Mouse (Mus musculus) forebrain, embryonic 14.5 days (tissue): Measurements from ENCODE around the gene 1700113H08Rik. TPM values are rescaled to one million over a fixed set of nuclear protein-coding genes. Genes with fewer than 3 reads are reported as not detected.

Experiments used
- ATAC-seq: fragments of 200-750 bp; cut with Nextera tagmentation; 2 replicates; pipeline ENCODE4 v1.8.0; 2017; ENCODE audit warnings: mild to moderate bottlenecking, moderate library complexity
- DNase-seq: peaks from one replicate; pipeline ENCODE4 v3.0.0-alpha.2; 2015; ENCODE audit warnings: low spot score
- H3K27ac ChIP-seq: fragments of 300-500 bp; sonication (generic); 2 replicates; pipeline ENCODE4 v1.5.1; 2014; ENCODE audit warnings: low read depth, mild to moderate bottlenecking, control low read depth, low read length, moderate library complexity
- H3K27me3 ChIP-seq: fragments of 300-500 bp; sonication (generic); replicated peaks from 2 replicates; pipeline ENCODE4 v1.6.1; 2014; ENCODE audit warnings: low read length, control low read depth, mixed read lengths; ENCODE audit not compliant: control insufficient read depth, insufficient read depth
- H3K36me3 ChIP-seq: fragments of 300-500 bp; sonication (generic); 2 replicates; pipeline ENCODE4 v1.6.1; 2014; ENCODE audit warnings: low read length, control low read depth; ENCODE audit not compliant: control insufficient read depth, insufficient read depth
- H3K4me1 ChIP-seq: fragments of 300-500 bp; sonication (generic); 2 replicates; pipeline ENCODE4 v1.6.1; 2014; ENCODE audit warnings: antibody characterized with exemption, low read length, control low read depth; ENCODE audit not compliant: control insufficient read depth, insufficient read depth
- H3K4me2 ChIP-seq: fragments of 300-500 bp; sonication (generic); 2 replicates; pipeline ENCODE4 v1.6.1; 2014; ENCODE audit warnings: mild to moderate bottlenecking, control low read depth, low read length
- H3K4me3 ChIP-seq: fragments of 300-500 bp; sonication (generic); 2 replicates; pipeline ENCODE4 v1.5.1; 2014; ENCODE audit warnings: low read depth, low read length, control low read depth
- H3K9ac ChIP-seq: fragments of 300-500 bp; sonication (generic); 2 replicates; pipeline ENCODE4 v1.6.1; 2014; ENCODE audit warnings: mild to moderate bottlenecking, low read length, control low read depth, moderate library complexity
- H3K9me3 ChIP-seq: fragments of 300-500 bp; sonication (generic); replicated peaks from 2 replicates; pipeline ENCODE4 v1.6.1; 2016; ENCODE audit warnings: low read length, control low read depth, mixed read lengths; ENCODE audit not compliant: control insufficient read depth
- WGBS: fragments of 180-500 bp; shearing (Covaris S2); extraction: QIAGEN DNeasy Blood & Tissue Kit; methylation state at CpG from one replicate; pipeline ENCODE4 v1.1.7; 2014; 5-methylcytosine and 5-hydroxymethylcytosine counted together
- polyA plus RNA-seq: library from polyadenylated mRNA; unstranded; fragments of >200 nt; fragmentation: Nextera tagmentation; extraction: Ambion mirVana; gene quantifications from 2 replicates; pipeline ENCODE4 v1.2.1, GENCODE M21; 2014

1700113H08Rik gene
- polyA plus RNA-seq, 1 experiment from 2014 or later, result not detected

- H3K27me3 ChIP-seq, result no peaks in the 10 kb centered on the region
- H3K4me1 ChIP-seq, result 0 out of 2 replicates have a peak, but pooled peaks cover 3% of the 10 kb centered on the region
- DNase-seq (no peak), ATAC-seq (no peak)
- H3K36me3 ChIP-seq, result no peaks in the 10 kb centered on the region
- no peak overlapping the region for H3K4me3 ChIP-seq
- no peak overlapping the region for H3K9ac ChIP-seq
- H3K4me2 ChIP-seq, result no peak overlapping the region
- H3K27ac ChIP-seq, result no peak overlapping the region
- no peaks in the 10 kb centered on the region for H3K9me3 ChIP-seq
- 68% methylated on average over 10 of the region's 10 CpGs for WGBS
Measured at GRCm38 (mm10) chr10:87046931-87047468, 10.8 kb upstream of the 1700113H08Rik start.

GRCm38 (mm10) chr10:87049179-87049578, 8.7 kb upstream of the 1700113H08Rik start:
- Histone ChIP-seq H3K9ac (no peak overlapping the region), H3K4me3 (no peak overlapping the region), H3K9me3 (no peaks in the 10 kb centered on the region), H3K27me3 (no peaks in the 10 kb centered on the region), H3K27ac (no peak overlapping the region), H3K36me3 (no peaks in the 10 kb centered on the region), H3K4me1 (0 out of 2 replicates have a peak, but pooled peaks cover 3% of the 10 kb centered on the region), H3K4me2 (no peak overlapping the region)
- no peak for ATAC-seq
- 89% methylated on average over 3 of the region's 3 CpGs for WGBS
- no peak for DNase-seq

DNA sequence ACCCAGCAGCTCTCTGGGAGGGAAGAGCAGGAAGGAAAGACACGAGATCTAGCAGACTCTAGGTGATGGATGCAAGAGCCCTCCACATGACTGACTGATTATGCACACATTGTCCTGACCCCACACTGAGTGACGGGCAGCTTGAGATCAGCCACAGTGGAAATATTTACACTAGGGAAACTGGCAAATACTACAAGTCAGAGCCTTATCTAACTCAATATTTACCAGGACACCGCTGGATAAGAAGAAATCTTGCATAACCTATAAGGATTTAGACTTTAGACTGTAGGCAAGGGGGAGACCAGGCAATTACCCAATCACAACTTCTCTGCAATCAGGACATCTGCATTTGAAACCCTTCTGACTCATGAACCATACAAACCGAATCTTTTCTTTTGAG, 6.1 kb upstream of the 1700113H08Rik start:
- H3K36me3 ChIP-seq, result no peaks in the 10 kb centered on the region
- H3K4me2 ChIP-seq, result no peak overlapping the region
- ATAC-seq (no peak), DNase-seq (no peak)
- no peak overlapping the region for H3K9ac ChIP-seq
- H3K27ac ChIP-seq, result no peak overlapping the region
- WGBS, result 64% methylated on average over 4 of the region's 4 CpGs
- no peaks in the 10 kb centered on the region for H3K4me1 ChIP-seq
- no peak overlapping the region for H3K4me3 ChIP-seq
- H3K9me3 ChIP-seq, result no peaks in the 10 kb centered on the region
- H3K27me3 ChIP-seq, result no peaks in the 10 kb centered on the region

GRCm38 (mm10) chr10:87058251-87058925, 543 bp downstream of the 1700113H08Rik start:
- WGBS, result under 1% methylated on average over 34 of the region's 34 CpGs
- no peaks in the 10 kb centered on the region for H3K36me3 ChIP-seq
- H3K4me3 ChIP-seq, result peak overlapping the region; percentile 37
- no peaks in the 10 kb centered on the region for H3K27me3 ChIP-seq
- H3K9me3 ChIP-seq, result no peaks in the 10 kb centered on the region
- H3K4me2 ChIP-seq, result peak overlapping the region; percentile 63
- peak; percentile 96 for ATAC-seq
- peaks cover 10% of the 10 kb centered on the region for H3K4me1 ChIP-seq
- peak overlapping the region; percentile 90 for H3K27ac ChIP-seq
- DNase-seq, result peak; percentile 94
- H3K9ac ChIP-seq, result peak overlapping the region; percentile 53

DNA sequence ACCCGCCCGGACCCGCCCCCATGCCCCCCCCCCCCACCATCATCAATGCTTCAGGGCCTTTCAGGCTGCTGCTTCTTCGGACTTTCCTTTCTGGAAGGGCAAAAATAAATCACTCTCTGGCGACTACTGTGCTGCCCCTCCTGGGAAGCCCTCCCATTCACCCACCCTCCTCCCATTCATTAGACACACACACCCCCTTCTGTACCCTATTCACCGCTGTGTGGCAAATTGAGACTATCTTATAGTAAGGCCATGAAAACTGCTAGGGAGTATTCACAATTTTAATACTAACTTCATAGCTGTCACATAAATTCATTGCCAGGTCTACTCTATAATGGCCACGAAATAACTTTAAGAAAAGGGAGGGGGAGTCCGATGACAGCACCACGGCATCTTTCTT, 1.1 kb downstream of the 1700113H08Rik start:
- ATAC-seq (peak; percentile 52), DNase-seq (peak; percentile 52)
- Histone ChIP-seq H3K4me2 (peak overlapping the region; percentile 63), H3K4me3 (0 out of 2 replicates have a peak overlapping the region, but pooled peaks have one; percentile 37), H3K27ac (peak overlapping the region; percentile 90), H3K9me3 (no peaks in the 10 kb centered on the region), H3K27me3 (no peaks in the 10 kb centered on the region), H3K9ac (peak overlapping the region; percentile 53; the same call in 1 of the 2 replicates), H3K36me3 (no peaks in the 10 kb centered on the region), H3K4me1 (peaks cover 10% of the 10 kb centered on the region)
- WGBS, result 5% methylated on average over 9 of the region's 9 CpGs

DNA sequence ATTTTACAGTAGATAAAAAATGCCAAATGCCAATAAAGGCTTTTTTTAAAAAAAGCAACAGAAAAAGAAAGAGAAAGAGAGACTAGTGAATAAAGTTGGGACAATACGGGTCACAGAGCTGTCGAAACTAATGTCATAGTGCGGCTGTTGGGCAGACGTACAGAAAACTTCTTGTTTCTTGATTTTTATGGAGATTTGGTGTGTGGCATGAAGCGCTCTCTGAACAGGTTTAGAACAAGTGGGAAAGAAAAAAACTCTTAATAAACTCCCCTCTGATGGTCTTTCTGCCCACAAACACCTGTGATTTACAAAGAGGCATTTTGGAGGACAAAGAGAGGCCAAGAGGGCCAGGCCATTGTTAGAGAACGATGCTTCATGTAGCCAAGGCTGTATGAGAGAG, 1.6 kb downstream of the 1700113H08Rik start:
- no peak overlapping the region for H3K4me2 ChIP-seq
- no peak for ATAC-seq
- no peak overlapping the region; the same call in 1 of the 2 replicates for H3K27ac ChIP-seq
- H3K9ac ChIP-seq, result no peak overlapping the region
- H3K36me3 ChIP-seq, result no peaks in the 10 kb centered on the region
- 22% methylated on average over 6 of the region's 6 CpGs for WGBS
- H3K9me3 ChIP-seq, result no peaks in the 10 kb centered on the region
- no peak overlapping the region for H3K4me3 ChIP-seq
- peak; percentile 12 for DNase-seq
- H3K4me1 ChIP-seq, result peaks cover 10% of the 10 kb centered on the region
- no peaks in the 10 kb centered on the region for H3K27me3 ChIP-seq

DNA sequence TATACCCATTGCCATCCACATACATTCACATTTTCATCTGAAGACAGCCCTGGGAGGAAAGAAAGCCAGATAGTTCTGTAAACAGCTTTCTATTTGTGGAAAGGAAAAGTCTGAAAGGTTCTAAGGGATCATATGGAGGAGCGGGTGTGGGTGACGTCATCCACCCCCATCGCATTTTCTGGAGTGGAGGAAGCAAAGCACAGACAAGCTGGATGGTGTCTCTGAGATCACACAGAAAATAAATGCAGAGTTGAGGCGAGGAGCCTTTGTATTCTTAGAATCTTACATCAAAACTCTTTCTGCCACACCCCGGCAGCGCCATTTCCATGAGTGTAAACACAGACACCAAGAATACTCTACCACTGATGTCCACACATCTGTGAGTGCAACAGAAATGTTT, 26.4 kb downstream of the 1700113H08Rik start:
- Histone ChIP-seq H3K27ac (no peak overlapping the region), H3K9ac (no peak overlapping the region), H3K9me3 (no peaks in the 10 kb centered on the region), H3K27me3 (no peaks in the 10 kb centered on the region), H3K36me3 (no peaks in the 10 kb centered on the region), H3K4me1 (no peaks in the 10 kb centered on the region), H3K4me3 (no peak overlapping the region), H3K4me2 (no peak overlapping the region)
- ATAC-seq (no peak), DNase-seq (no peak)
- WGBS, result 89% methylated on average over 6 of the region's 6 CpGs

GRCm38 (mm10) chr10:87087646-87088045, 29.8 kb downstream of the 1700113H08Rik start:
- Histone ChIP-seq H3K27me3 (no peaks in the 10 kb centered on the region), H3K27ac (no peak overlapping the region), H3K9me3 (no peaks in the 10 kb centered on the region), H3K4me1 (no peaks in the 10 kb centered on the region), H3K4me3 (no peak overlapping the region), H3K4me2 (no peak overlapping the region), H3K36me3 (no peaks in the 10 kb centered on the region), H3K9ac (no peak overlapping the region)
- ATAC-seq (no peak), DNase-seq (no peak)
- 39% methylated on average over 5 of the region's 5 CpGs for WGBS

DNA sequence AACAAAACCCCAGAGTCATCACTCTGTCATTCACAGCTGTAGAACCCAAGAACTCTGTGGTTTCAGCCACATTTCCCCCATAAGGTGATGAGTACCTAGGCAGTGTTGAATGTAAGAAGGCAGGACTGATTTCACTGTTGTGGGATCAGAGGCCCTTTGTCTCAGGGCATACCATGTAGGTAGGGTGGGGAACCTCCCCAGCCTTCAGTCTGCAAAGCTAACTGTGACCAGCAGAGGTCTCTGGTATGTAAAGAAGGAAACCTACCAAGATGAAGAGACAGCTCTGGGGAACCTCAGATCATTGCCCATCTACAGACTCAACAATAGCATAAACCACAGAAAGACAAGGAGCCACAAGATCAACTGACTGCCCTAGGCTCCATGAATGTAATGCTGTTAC, 36.4 kb downstream of the 1700113H08Rik start:
- Histone ChIP-seq H3K27ac (no peak overlapping the region), H3K4me1 (no peaks in the 10 kb centered on the region), H3K4me2 (no peak overlapping the region), H3K27me3 (no peaks in the 10 kb centered on the region), H3K36me3 (no peaks in the 10 kb centered on the region), H3K9ac (no peak overlapping the region), H3K4me3 (no peak overlapping the region), H3K9me3 (no peaks in the 10 kb centered on the region)
- peak; percentile 62 for DNase-seq
- peak; percentile 60 for ATAC-seq
